Mouse (Mus musculus): ENCODE measurements around the gene Glrx3. TPM values are rescaled to one million over a fixed set of nuclear protein-coding genes. Genes with fewer than 3 reads are reported as not detected.

The Glrx3 gene
- polyA plus RNA-seq, 1 experiment from 2014 or later: 211 TPM

- DNase-seq (ENCODE audit: low spot score): no peak
- H3K27ac ChIP-seq (ENCODE audit: low read depth, low read length): no peak overlapping the region
- H3K27me3 ChIP-seq (replicated peaks; ENCODE audit: control insufficient read depth, insufficient read depth, low read length): no peaks in the 10 kb centered on the region
- no peaks in the 10 kb centered on the region for H3K4me1 ChIP-seq (replicated peaks; ENCODE audit: control insufficient read depth, insufficient read depth, low read length)
- H3K4me3 ChIP-seq (ENCODE audit: low read depth, low read length): no peak overlapping the region
- WGBS: 91% methylated on average over 12 of the region's 12 CpGs
- H3K36me3 ChIP-seq (ENCODE audit: control insufficient read depth, insufficient read depth, low read length): peaks cover 2% of the 10 kb centered on the region; the same call in 1 of the 2 replicates
- H3K9me3 ChIP-seq (ENCODE audit: control insufficient read depth, low read length): no peaks in the 10 kb centered on the region
- H3K4me2 ChIP-seq: no peak overlapping the region
- no peak for ATAC-seq (replicated peaks; ENCODE audit: low FRiP score)
- no peak overlapping the region for H3K9ac ChIP-seq (ENCODE audit: low read depth, low read length)
These were observed 7.9 kb downstream of the Glrx3 start for GRCm38 (mm10) chr7:137445321-137445720.

DNA sequence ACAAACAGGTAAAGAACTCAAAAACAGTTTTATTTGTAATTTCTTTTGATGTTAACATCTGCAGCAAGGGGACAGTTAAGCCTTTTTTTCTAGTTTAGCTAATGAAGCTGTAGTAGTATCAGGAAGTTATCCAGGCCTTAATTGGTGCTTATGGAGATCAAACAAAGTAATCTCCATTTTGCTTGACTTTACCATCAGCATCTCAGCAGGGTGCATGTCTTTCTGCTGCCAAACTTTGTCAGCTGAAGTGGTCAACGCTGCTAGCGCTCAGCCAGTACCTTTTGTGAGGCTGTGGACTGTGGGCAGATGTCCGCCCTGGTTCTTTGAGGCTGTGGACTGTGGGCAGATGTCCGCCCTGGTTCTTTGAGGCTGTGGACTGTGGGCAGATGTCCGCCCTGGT, 24.0 kb downstream of the Glrx3 start:
- ATAC-seq (replicated peaks; ENCODE audit: low FRiP score) (no peak), DNase-seq (ENCODE audit: low spot score) (no peak)
- Histone ChIP-seq H3K9me3 (ENCODE audit: control insufficient read depth, low read length) (no peaks in the 10 kb centered on the region), H3K4me2 (no peak overlapping the region), H3K27me3 (replicated peaks; ENCODE audit: control insufficient read depth, insufficient read depth, low read length) (no peaks in the 10 kb centered on the region), H3K27ac (ENCODE audit: low read depth, low read length) (no peak overlapping the region), H3K9ac (ENCODE audit: low read depth, low read length) (no peak overlapping the region), H3K4me3 (ENCODE audit: low read depth, low read length) (no peak overlapping the region), H3K4me1 (replicated peaks; ENCODE audit: control insufficient read depth, insufficient read depth, low read length) (no peaks in the 10 kb centered on the region), H3K36me3 (ENCODE audit: control insufficient read depth, insufficient read depth, low read length) (peaks cover 9% of the 10 kb centered on the region; the same call in 1 of the 2 replicates)
- WGBS: 84% methylated on average over 5 of the region's 5 CpGs

DNA sequence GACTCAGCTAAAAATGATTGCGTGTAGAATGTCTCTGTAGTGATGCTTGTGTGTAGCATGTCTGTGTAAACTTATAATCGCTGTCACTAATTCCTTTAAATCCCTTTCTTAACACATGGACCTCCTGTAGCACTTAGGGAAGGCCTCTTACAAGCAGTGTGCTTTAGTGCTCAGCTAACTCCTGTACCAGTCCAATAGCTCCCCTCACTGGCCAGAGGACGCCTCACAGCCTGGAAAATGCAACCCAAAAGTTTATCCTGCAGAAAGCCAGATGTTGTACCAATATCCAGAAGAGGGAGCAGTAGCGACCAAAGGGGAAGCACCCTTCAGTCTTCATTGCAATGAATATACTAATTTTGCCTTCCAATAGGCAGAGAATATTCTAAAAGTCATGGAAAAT, 30.8 kb downstream of the Glrx3 start:
- H3K9me3 ChIP-seq (ENCODE audit: control insufficient read depth, low read length): no peaks in the 10 kb centered on the region
- ATAC-seq (replicated peaks; ENCODE audit: low FRiP score) (no peak), DNase-seq (ENCODE audit: low spot score) (no peak)
- H3K27me3 ChIP-seq (replicated peaks; ENCODE audit: control insufficient read depth, insufficient read depth, low read length): no peaks in the 10 kb centered on the region
- H3K4me2 ChIP-seq: no peak overlapping the region
- H3K4me1 ChIP-seq (replicated peaks; ENCODE audit: control insufficient read depth, insufficient read depth, low read length): no peaks in the 10 kb centered on the region
- peaks cover 20% of the 10 kb centered on the region for H3K36me3 ChIP-seq (ENCODE audit: control insufficient read depth, insufficient read depth, low read length)
- H3K4me3 ChIP-seq (ENCODE audit: low read depth, low read length): no peak overlapping the region
- H3K27ac ChIP-seq (ENCODE audit: low read depth, low read length): no peak overlapping the region
- H3K9ac ChIP-seq (ENCODE audit: low read depth, low read length): no peak overlapping the region
- 80% methylated on average over 4 of the region's 4 CpGs for WGBS

- Histone ChIP-seq H3K27me3 (replicated peaks; ENCODE audit: control insufficient read depth, insufficient read depth, low read length) (no peaks in the 10 kb centered on the region), H3K27ac (ENCODE audit: low read depth, low read length) (no peak overlapping the region), H3K9ac (ENCODE audit: low read depth, low read length) (no peak overlapping the region), H3K9me3 (ENCODE audit: control insufficient read depth, low read length) (no peaks in the 10 kb centered on the region), H3K4me3 (ENCODE audit: low read depth, low read length) (no peak overlapping the region), H3K4me1 (replicated peaks; ENCODE audit: control insufficient read depth, insufficient read depth, low read length) (no peaks in the 10 kb centered on the region), H3K36me3 (ENCODE audit: control insufficient read depth, insufficient read depth, low read length) (peaks cover 17% of the 10 kb centered on the region), H3K4me2 (no peak overlapping the region)
- peak; percentile 36; the same call in 1 of the 2 replicates for ATAC-seq (replicated peaks; ENCODE audit: low FRiP score)
- WGBS: 61% methylated on average over 7 of the region's 7 CpGs
- no peak for DNase-seq (ENCODE audit: low spot score)
These were observed 34.2 kb downstream of the Glrx3 start for GRCm38 (mm10) chr7:137471431-137472120.

DNA sequence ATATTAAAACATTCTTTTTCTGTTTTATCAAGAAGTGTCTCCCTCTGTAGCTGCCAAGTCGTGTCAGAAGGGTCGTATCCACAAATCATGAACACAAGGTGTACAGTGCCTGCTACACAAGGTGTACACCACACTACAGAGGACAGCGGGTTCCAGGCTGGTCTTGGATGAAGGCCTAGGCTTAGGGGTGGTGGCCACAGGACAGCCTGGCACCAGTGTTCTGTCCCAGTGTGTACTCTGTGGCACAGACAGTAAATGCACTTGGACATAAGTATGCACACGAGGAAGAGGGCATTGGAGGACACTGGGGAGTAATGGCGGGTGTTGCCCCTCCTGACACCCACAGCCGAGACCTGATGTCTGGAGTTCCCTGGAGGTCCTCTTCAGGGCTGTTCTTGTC, 34.7 kb downstream of the Glrx3 start:
- WGBS: 75% methylated on average over 6 of the region's 6 CpGs
- Histone ChIP-seq H3K4me1 (replicated peaks; ENCODE audit: control insufficient read depth, insufficient read depth, low read length) (no peaks in the 10 kb centered on the region), H3K4me2 (no peak overlapping the region), H3K9ac (ENCODE audit: low read depth, low read length) (no peak overlapping the region), H3K36me3 (ENCODE audit: control insufficient read depth, insufficient read depth, low read length) (peaks cover 12% of the 10 kb centered on the region), H3K27me3 (replicated peaks; ENCODE audit: control insufficient read depth, insufficient read depth, low read length) (peaks cover 2% of the 10 kb centered on the region; the same call in 1 of the 2 replicates), H3K27ac (ENCODE audit: low read depth, low read length) (no peak overlapping the region), H3K9me3 (ENCODE audit: control insufficient read depth, low read length) (no peaks in the 10 kb centered on the region), H3K4me3 (ENCODE audit: low read depth, low read length) (no peak overlapping the region)
- ATAC-seq (replicated peaks; ENCODE audit: low FRiP score) (no peak), DNase-seq (ENCODE audit: low spot score) (no peak)

GRCm38 (mm10) chr7:137477950-137478620, 40.7 kb downstream of the Glrx3 start:
- Histone ChIP-seq H3K4me2 (peak overlapping the region; percentile 57), H3K27ac (ENCODE audit: low read depth, low read length) (no peak overlapping the region), H3K9me3 (ENCODE audit: control insufficient read depth, low read length) (no peaks in the 10 kb centered on the region), H3K4me1 (replicated peaks; ENCODE audit: control insufficient read depth, insufficient read depth, low read length) (no peaks in the 10 kb centered on the region), H3K4me3 (ENCODE audit: low read depth, low read length) (no peak overlapping the region), H3K27me3 (replicated peaks; ENCODE audit: control insufficient read depth, insufficient read depth, low read length) (peaks cover 4% of the 10 kb centered on the region; the same call in 1 of the 2 replicates), H3K36me3 (ENCODE audit: control insufficient read depth, insufficient read depth, low read length) (no peaks in the 10 kb centered on the region), H3K9ac (ENCODE audit: low read depth, low read length) (no peak overlapping the region)
- DNase-seq (ENCODE audit: low spot score) (peak; percentile 98), ATAC-seq (replicated peaks; ENCODE audit: low FRiP score) (peak; percentile 83)
- 13% methylated on average over 30 of the region's 30 CpGs for WGBS

DNA sequence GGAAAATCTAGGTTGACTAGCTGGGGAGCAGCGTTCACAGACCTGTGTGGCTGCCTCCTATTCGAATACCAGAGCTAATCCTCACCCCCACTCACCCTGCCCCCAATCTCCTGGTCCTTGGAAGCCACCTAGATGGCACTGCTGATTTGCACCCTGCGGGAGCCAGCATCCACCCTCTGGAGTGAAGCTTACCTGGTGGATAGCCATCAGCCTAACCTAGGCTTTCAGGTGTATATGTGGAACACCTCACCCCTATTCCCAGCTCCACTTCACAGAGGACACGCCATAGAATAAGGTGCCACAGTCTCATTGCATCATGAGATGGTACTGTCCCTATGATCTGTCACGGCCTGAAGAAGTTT, 41.2 kb downstream of the Glrx3 start:
- ATAC-seq (replicated peaks; ENCODE audit: low FRiP score): peak; percentile 55
- 26% methylated on average over 5 of the region's 5 CpGs for WGBS
- Histone ChIP-seq H3K4me2 (peak overlapping the region; percentile 57), H3K9me3 (ENCODE audit: control insufficient read depth, low read length) (no peaks in the 10 kb centered on the region), H3K27me3 (replicated peaks; ENCODE audit: control insufficient read depth, insufficient read depth, low read length) (peaks cover 4% of the 10 kb centered on the region; the same call in 1 of the 2 replicates), H3K9ac (ENCODE audit: low read depth, low read length) (no peak overlapping the region), H3K27ac (ENCODE audit: low read depth, low read length) (no peak overlapping the region), H3K4me3 (ENCODE audit: low read depth, low read length) (no peak overlapping the region), H3K4me1 (replicated peaks; ENCODE audit: control insufficient read depth, insufficient read depth, low read length) (no peaks in the 10 kb centered on the region), H3K36me3 (ENCODE audit: control insufficient read depth, insufficient read depth, low read length) (no peaks in the 10 kb centered on the region)
- DNase-seq (ENCODE audit: low spot score): no peak

- no peaks in the 10 kb centered on the region for H3K36me3 ChIP-seq (ENCODE audit: control insufficient read depth, insufficient read depth, low read length)
- H3K9me3 ChIP-seq (ENCODE audit: control insufficient read depth, low read length): no peaks in the 10 kb centered on the region
- H3K9ac ChIP-seq (ENCODE audit: low read depth, low read length): no peak overlapping the region
- no peaks in the 10 kb centered on the region for H3K4me1 ChIP-seq (replicated peaks; ENCODE audit: control insufficient read depth, insufficient read depth, low read length)
- no peak for ATAC-seq (replicated peaks; ENCODE audit: low FRiP score)
- WGBS: 73% methylated on average over 6 of the region's 6 CpGs
- no peak overlapping the region for H3K4me3 ChIP-seq (ENCODE audit: low read depth, low read length)
- H3K4me2 ChIP-seq: no peak overlapping the region
- H3K27me3 ChIP-seq (replicated peaks; ENCODE audit: control insufficient read depth, insufficient read depth, low read length): peaks cover 4% of the 10 kb centered on the region; the same call in 1 of the 2 replicates
- DNase-seq (ENCODE audit: low spot score): no peak
- no peak overlapping the region for H3K27ac ChIP-seq (ENCODE audit: low read depth, low read length)
These were observed 43.4 kb downstream of the Glrx3 start for GRCm38 (mm10) chr7:137480839-137481238.

GRCm38 (mm10) chr7:137483987-137484386, 46.6 kb downstream of the Glrx3 start:
- ATAC-seq (replicated peaks; ENCODE audit: low FRiP score): no peak
- no peaks in the 10 kb centered on the region for H3K9me3 ChIP-seq (ENCODE audit: control insufficient read depth, low read length)

More at GRCm38 (mm10) chr7:137483987-137484386, 46.6 kb downstream of the Glrx3 start:
- H3K27ac ChIP-seq (ENCODE audit: low read depth, low read length): no peak overlapping the region
- no peak for DNase-seq (ENCODE audit: low spot score)
- no peaks in the 10 kb centered on the region for H3K4me1 ChIP-seq (replicated peaks; ENCODE audit: control insufficient read depth, insufficient read depth, low read length)
- H3K36me3 ChIP-seq (ENCODE audit: control insufficient read depth, insufficient read depth, low read length): no peaks in the 10 kb centered on the region
- no peak overlapping the region for H3K4me2 ChIP-seq
- no peak overlapping the region for H3K9ac ChIP-seq (ENCODE audit: low read depth, low read length)
- no peak overlapping the region for H3K4me3 ChIP-seq (ENCODE audit: low read depth, low read length)
- H3K27me3 ChIP-seq (replicated peaks; ENCODE audit: control insufficient read depth, insufficient read depth, low read length): no peaks in the 10 kb centered on the region
- 82% methylated on average over 11 of the region's 11 CpGs for WGBS
